In genomic region chr5:118716295-118717271, GRCm38 (mm10) we compare ENCODE assay signal across 13 mouse cellular contexts.
DNase-seq lines count a peak whose midpoint lies in the region; ATAC-seq lines count a peak whose summit lies in the region.
"Had no signal": no experiment of that assay in that cellular context is flagged by ENCODE, and none has a peak within 500 bp of the region (broad histone marks: within the 10 kb centered on the region; RNA-seq: fewer than 3 reads in every experiment).

No protein-coding gene starts in this region.

- no peaks in the 10 kb centered on the region for H3K9me3 ChIP-seq in heart, embryonic 12.5 days (replicated peaks)
- no peaks in the 10 kb centered on the region for H3K9me3 ChIP-seq in liver, embryonic 11.5 days (ENCODE audit: control insufficient read depth, low read length)
- no peaks in the 10 kb centered on the region for H3K9me3 ChIP-seq in neural tube, embryonic 14.5 days (ENCODE audit: control insufficient read depth, low read length)
- H3K9me3 ChIP-seq: kidney, embryonic 15.5 days; limb, embryonic 12.5 days had no signal

- no peak overlapping the region; the same call in 1 of the 2 replicates for H3K4me3 ChIP-seq in heart, embryonic 12.5 days
- H3K4me3 ChIP-seq in liver, embryonic 11.5 days (ENCODE audit: low read depth, low read length): no peak overlapping the region
- H3K4me3 ChIP-seq in neural tube, embryonic 14.5 days (ENCODE audit: low read depth, low read length): no peak overlapping the region
- H3K4me3 ChIP-seq: kidney, embryonic 15.5 days; limb, embryonic 12.5 days had no signal

- intact Hi-C loops in heart, postnatal 14 days (cut with DNase I): no loop called here

- peak overlapping the region; percentile 49; the same call in 1 of the 2 replicates for H3K9ac ChIP-seq in heart, embryonic 12.5 days
- no peak overlapping the region for H3K9ac ChIP-seq in liver, embryonic 11.5 days (ENCODE audit: low read depth, low read length)
- no peak overlapping the region for H3K9ac ChIP-seq in neural tube, embryonic 14.5 days (replicated peaks; ENCODE audit: low read depth, low read length)
- H3K9ac ChIP-seq: kidney, embryonic 15.5 days; limb, embryonic 12.5 days had no signal

- peak overlapping the region; percentile 62 for H3K27ac ChIP-seq in heart, embryonic 12.5 days (ENCODE audit: poor library complexity, severe bottlenecking)
- peak overlapping the region; percentile 9; the same call in 1 of the 2 replicates for H3K27ac ChIP-seq in liver, embryonic 11.5 days (ENCODE audit: low read depth, low read length)
- 0 out of 2 replicates have a peak overlapping the region, but pooled peaks have one; percentile 36 for H3K27ac ChIP-seq in neural tube, embryonic 14.5 days (ENCODE audit: low read depth, low read length)
- H3K27ac ChIP-seq: kidney, embryonic 15.5 days; limb, embryonic 12.5 days had no signal

- 0 out of 2 replicates have a peak, but pooled peaks have one; percentile 40 for ATAC-seq in heart, embryonic 12.5 days (ENCODE audit: insufficient number of reproducible peaks, low FRiP score)
- peak; percentile 83 for ATAC-seq in liver, embryonic 11.5 days (replicated peaks; ENCODE audit: low FRiP score)
- ATAC-seq in neural tube, embryonic 14.5 days (ENCODE audit: low read depth): no peak
- ATAC-seq: activated CD4-positive, CD25-positive, alpha-beta regulatory T cell, adult 4 months had no signal

- H3K4me1 ChIP-seq in heart, embryonic 12.5 days (replicated peaks): peaks cover 44% of the 10 kb centered on the region
- H3K4me1 ChIP-seq in liver, embryonic 11.5 days (replicated peaks; ENCODE audit: control insufficient read depth, insufficient read depth, low read length): peaks cover 13% of the 10 kb centered on the region
- H3K4me1 ChIP-seq in neural tube, embryonic 14.5 days (ENCODE audit: control insufficient read depth, insufficient read depth, low read length): peaks cover 14% of the 10 kb centered on the region

- H3K4me2 ChIP-seq in heart, embryonic 12.5 days: peak overlapping the region; percentile 57
- no peak overlapping the region for H3K4me2 ChIP-seq in liver, embryonic 11.5 days
- no peak overlapping the region for H3K4me2 ChIP-seq in neural tube, embryonic 14.5 days (ENCODE audit: low read depth, low read length)
- H3K4me2 ChIP-seq: kidney, embryonic 15.5 days; limb, embryonic 12.5 days had no signal

- 28% methylated on average over 14 of the region's 14 CpGs for WGBS in heart, embryonic 12.5 days
- WGBS in liver, embryonic 11.5 days: 52% methylated on average over 14 of the region's 14 CpGs
- WGBS in neural tube, embryonic 14.5 days: 43% methylated on average over 14 of the region's 14 CpGs

- H3K36me3 ChIP-seq in heart, embryonic 12.5 days: peaks cover 4% of the 10 kb centered on the region
- no peaks in the 10 kb centered on the region for H3K36me3 ChIP-seq in liver, embryonic 11.5 days (ENCODE audit: control insufficient read depth, insufficient read depth, low read length)
- H3K36me3 ChIP-seq in neural tube, embryonic 14.5 days (ENCODE audit: control insufficient read depth, insufficient read depth, low read length): peaks cover under 1% of the 10 kb centered on the region; the same call in 1 of the 2 replicates

- no peaks in the 10 kb centered on the region for H3K27me3 ChIP-seq in heart, embryonic 12.5 days (replicated peaks)
- no peaks in the 10 kb centered on the region for H3K27me3 ChIP-seq in liver, embryonic 11.5 days (replicated peaks; ENCODE audit: control insufficient read depth, insufficient read depth, low read length)
- no peaks in the 10 kb centered on the region for H3K27me3 ChIP-seq in neural tube, embryonic 14.5 days (ENCODE audit: control insufficient read depth, insufficient read depth, low read length)
- H3K27me3 ChIP-seq: CH12.LX; kidney, embryonic 15.5 days; limb, embryonic 12.5 days had no signal

- no peak for DNase-seq in heart, postnatal 14 days
- no peak for DNase-seq in liver, embryonic 11.5 days (ENCODE audit: low spot score)
- DNase-seq in liver: no peak
- DNase-seq in brain, adult 2 months (ENCODE audit: low read depth, low spot score): peak; percentile 78
- no peak for DNase-seq in ovary, postnatal 14 days (ENCODE audit: low spot score)
- DNase-seq in kidney, adult 18-20 months: no peak
- DNase-seq: gastrocnemius, postnatal 25 days had no signal

Comparison
In these comparisons a context has a peak if more than half of its experiments do, and no peak if none do; other contexts are left out.
1. H3K27ac ChIP-seq: peak in every context shown above with its lines; median percentile 62 in heart, embryonic 12.5 days; 36 in neural tube, embryonic 14.5 days; 9 in liver, embryonic 11.5 days.